27 mouse cellular contexts compared by ENCODE assay signal in the genomic region with DNA sequence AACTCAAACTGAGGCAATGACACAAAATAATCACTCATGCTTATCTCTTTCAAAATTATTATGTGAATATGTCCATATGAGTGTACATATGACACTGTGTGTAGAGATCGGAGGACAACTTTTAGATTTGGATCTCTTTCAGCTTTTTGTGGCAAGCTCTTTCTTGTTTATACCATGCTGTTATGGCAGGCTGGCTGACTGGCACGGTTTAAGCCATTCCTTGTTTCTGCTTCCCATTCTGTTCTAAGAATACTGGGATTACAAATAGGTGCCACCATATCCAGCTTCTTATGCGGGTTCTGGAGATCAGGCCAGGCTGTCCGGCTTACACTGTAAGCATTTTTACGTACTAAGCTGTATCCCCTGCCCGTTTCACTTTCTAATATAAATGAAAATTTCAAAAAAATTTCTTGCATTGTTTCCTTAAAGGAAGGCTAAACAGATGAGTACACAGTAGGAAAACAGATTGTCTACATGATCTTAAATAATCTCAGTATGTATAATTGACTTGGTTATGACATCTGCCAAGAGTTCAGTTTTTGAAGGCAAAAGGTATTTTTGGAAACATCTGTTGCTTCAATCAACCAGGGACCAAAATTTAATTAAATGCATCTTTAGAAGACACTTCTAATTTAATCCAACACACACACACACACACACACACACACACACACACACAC.
"Had no signal": no experiment of that assay in that cellular context is flagged by ENCODE, and none has a peak within 500 bp of the region (broad histone marks: within the 10 kb centered on the region; RNA-seq: fewer than 3 reads in every experiment).

No protein-coding gene starts in this region.

- H3K27me3 ChIP-seq: heart, embryonic 12.5 days; hindbrain, embryonic 12.5 days; intestine, embryonic 15.5 days; limb, embryonic 12.5 days; liver, embryonic 13.5 days; liver, embryonic 15.5 days had no signal

- H3K27ac ChIP-seq: heart, embryonic 10.5 days; hindbrain, embryonic 10.5 days; hindbrain, embryonic 12.5 days; hindbrain, embryonic 14.5 days; intestine, embryonic 15.5 days; layer of hippocampus, adult 2 months; left cerebral cortex, adult 2 months; limb, embryonic 10.5 days; limb, embryonic 12.5 days; liver, embryonic 13.5 days; liver, embryonic 15.5 days had no signal

- ATAC-seq: hindbrain, embryonic 16.5 days; inflammation-experienced regulatory T-cells, adult 6 months; intestine, embryonic 15.5 days; intestine, postnatal 0 days; liver, postnatal 0 days had no signal

- H3K4me1 ChIP-seq: heart, embryonic 10.5 days; heart, embryonic 12.5 days; hindbrain, embryonic 10.5 days; hindbrain, embryonic 12.5 days; intestine, embryonic 15.5 days; limb, embryonic 10.5 days; limb, embryonic 12.5 days; liver, embryonic 13.5 days; liver, embryonic 15.5 days had no signal

- H3K4me3 ChIP-seq: heart, embryonic 10.5 days; heart, embryonic 12.5 days; hindbrain, embryonic 10.5 days; hindbrain, embryonic 12.5 days; intestine, embryonic 15.5 days; layer of hippocampus, adult 2 months; left cerebral cortex, adult 2 months; limb, embryonic 10.5 days; limb, embryonic 12.5 days; liver, embryonic 13.5 days; liver, embryonic 15.5 days had no signal

- H3K9ac ChIP-seq: heart, embryonic 12.5 days; hindbrain, embryonic 12.5 days; hindbrain, embryonic 14.5 days; intestine, embryonic 15.5 days; limb, embryonic 12.5 days; liver, embryonic 13.5 days; liver, embryonic 15.5 days; liver, postnatal 0 days had no signal

- DNase-seq: gastrocnemius, postnatal 25 days; heart, adult 18-20 months; heart, postnatal 10 days; heart, postnatal 4 days; kidney, adult 18-20 months; kidney, adult 8-10 months; kidney, postnatal 10 days; kidney, postnatal 25 days; kidney, postnatal 4 days; liver; liver, embryonic 13.5 days; liver, postnatal 0 days had no signal

- H3K36me3 ChIP-seq: heart, embryonic 10.5 days; heart, embryonic 12.5 days; hindbrain, embryonic 10.5 days; hindbrain, embryonic 12.5 days; intestine, embryonic 15.5 days; limb, embryonic 10.5 days; limb, embryonic 12.5 days; liver, embryonic 13.5 days; liver, embryonic 15.5 days had no signal

- H3K4me2 ChIP-seq: heart, embryonic 12.5 days; hindbrain, embryonic 12.5 days; hindbrain, embryonic 14.5 days; intestine, embryonic 15.5 days; limb, embryonic 12.5 days; liver, embryonic 11.5 days; liver, embryonic 13.5 days; liver, embryonic 15.5 days had no signal

- H3K9me3 ChIP-seq: heart, embryonic 10.5 days; heart, embryonic 12.5 days; hindbrain, embryonic 10.5 days; hindbrain, embryonic 12.5 days; intestine, embryonic 15.5 days; limb, embryonic 10.5 days; limb, embryonic 12.5 days; liver, embryonic 13.5 days; liver, embryonic 15.5 days had no signal
